Mouse (Mus musculus) gastrocnemius, postnatal 14 days (tissue): Measurements from ENCODE around the gene Phox2a. TPM values are rescaled to one million over a fixed set of nuclear protein-coding genes. Genes with fewer than 3 reads are reported as not detected.
A peak's percentile ranks its signal among the peaks of the same experiment; 100 is the strongest.

Experiments used
- DNase-seq: peaks from one replicate; pipeline ENCODE4 v3.0.0; 2021; ENCODE audit warnings: mixed read lengths
- intact Hi-C: fragments of 180-260 bp; cut with DNase I; formaldehyde crosslinking; loops from one replicate; pipeline ENCODE4 v1.15.1; 2025; ENCODE audit warnings: low total_unique reads
- total RNA-seq, 2 experiments: library from RNA; stranded (reverse); gene quantifications; 2 replicates each; pipeline ENCODE4 v1.2.3; 2021

Gene Phox2a
- total RNA-seq, 2 experiments from 2014 or later = not detected

GRCm38 (mm10) chr7:101836271-101837153 is 18.4 kb downstream of the Phox2a start:
- DNase-seq = peak; percentile 73
- intact Hi-C loops = loop anchor here (10.0 kb wide), 1 partner anchor 162 kb away; no protein-coding TSS in a partner anchor

- no peak for DNase-seq
- intact Hi-C loops = loop anchor here (10.0 kb wide), 1 partner anchor 162 kb away; no protein-coding TSS in a partner anchor
Observed at GRCm38 (mm10) chr7:101837154-101837605, 19.1 kb downstream of the Phox2a start.

GRCm38 (mm10) chr7:101837606-101838471 is 19.7 kb downstream of the Phox2a start, which contains the start of gene Inppl1:
Gene Inppl1 (minus strand): TSS chr7:101838229.
- peak; percentile 89 for DNase-seq
- intact Hi-C loops = loop anchor here (10.0 kb wide), 1 partner anchor 163 kb away; no protein-coding TSS in a partner anchor

- no peak for DNase-seq
- intact Hi-C loops = no loop called here
Observed at GRCm38 (mm10) chr7:101844186-101844585, 26.1 kb downstream of the Phox2a start.

- DNase-seq = no peak
- intact Hi-C loops = no loop called here
Observed at GRCm38 (mm10) chr7:101847934-101848333, 29.8 kb downstream of the Phox2a start.

- no peak for DNase-seq
- intact Hi-C loops = no loop called here
Observed at GRCm38 (mm10) chr7:101851689-101852088, 33.6 kb downstream of the Phox2a start.

GRCm38 (mm10) chr7:101852846-101853245 is 34.7 kb downstream of the Phox2a start:
- no peak for DNase-seq
- intact Hi-C loops = no loop called here

GRCm38 (mm10) chr7:101853816-101854215 is 35.7 kb downstream of the Phox2a start:
- intact Hi-C loops = no loop called here
- no peak for DNase-seq

GRCm38 (mm10) chr7:101857094-101857493 is 39.0 kb downstream of the Phox2a start, which contains the start of gene Folr2:
Gene Folr2 (minus strand): TSS chr7:101857194.
- intact Hi-C loops = no loop called here
- DNase-seq = no peak

GRCm38 (mm10) chr7:101858362-101858761 is 40.2 kb downstream of the Phox2a start:
- no peak for DNase-seq
- intact Hi-C loops = no loop called here

GRCm38 (mm10) chr7:101860978-101861377 is 42.9 kb downstream of the Phox2a start:
- DNase-seq = no peak

GRCm38 (mm10) chr7:101862291-101862690 is 44.2 kb downstream of the Phox2a start:
- DNase-seq = no peak
- intact Hi-C loops = no loop called here

More at GRCm38 (mm10) chr7:101860978-101861377, 42.9 kb downstream of the Phox2a start:
- intact Hi-C loops = no loop called here

GRCm38 (mm10) chr7:101863415-101863814 is 45.3 kb downstream of the Phox2a start, which contains the start of gene Anapc15:
Gene Anapc15 (plus strand): TSS chr7:101863715.
- intact Hi-C loops = no loop called here
- no peak for DNase-seq

- DNase-seq = no peak
- intact Hi-C loops = no loop called here
Observed at GRCm38 (mm10) chr7:101866491-101867265, 48.6 kb downstream of the Phox2a start.

- intact Hi-C loops = no loop called here
- DNase-seq = no peak
Observed at GRCm38 (mm10) chr7:101867482-101867881, 49.4 kb downstream of the Phox2a start.

- intact Hi-C loops = no loop called here
- DNase-seq = no peak
Observed at GRCm38 (mm10) chr7:101868241-101869162, 50.4 kb downstream of the Phox2a start.

- no peak for DNase-seq
- intact Hi-C loops = no loop called here
Observed at GRCm38 (mm10) chr7:101869163-101869500, 51.0 kb downstream of the Phox2a start.

- no peak for DNase-seq
- intact Hi-C loops = no loop called here
Observed at GRCm38 (mm10) chr7:101870629-101871028, 52.5 kb downstream of the Phox2a start, which contains the start of gene Folr1. Gene Folr1 (minus strand): TSS chr7:101870788.
